Mouse (Mus musculus): ENCODE measurements at regions not wholly inside any gene's neighbourhood (a gene's known extent, or its start where the extent isn't known, plus 50 kb on each side); places are given as distances from the start of the nearest gene placed in this dataset.

DNA sequence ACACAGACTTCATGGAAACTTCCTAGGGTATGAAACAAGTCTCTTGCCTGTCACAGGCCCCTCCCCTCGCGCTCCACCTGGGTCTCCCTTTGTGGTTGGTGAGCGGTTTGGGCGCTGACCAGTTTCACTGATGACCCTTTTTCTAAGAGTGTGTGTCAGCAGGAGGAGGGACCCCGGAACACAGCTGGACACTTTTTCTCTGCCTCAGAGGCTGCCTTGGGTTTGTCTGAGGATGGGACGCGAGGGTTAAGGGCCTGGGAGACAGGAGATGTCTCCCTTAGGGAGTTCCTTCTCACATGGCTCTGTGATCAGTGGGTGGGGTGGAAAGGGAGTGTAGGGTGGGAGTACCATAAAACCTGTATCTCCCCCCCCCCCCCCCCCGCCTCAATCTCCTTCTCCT, 115.8 kb upstream of the Haao start:
- no peak for DNase-seq (ENCODE audit: low read depth)

DNA sequence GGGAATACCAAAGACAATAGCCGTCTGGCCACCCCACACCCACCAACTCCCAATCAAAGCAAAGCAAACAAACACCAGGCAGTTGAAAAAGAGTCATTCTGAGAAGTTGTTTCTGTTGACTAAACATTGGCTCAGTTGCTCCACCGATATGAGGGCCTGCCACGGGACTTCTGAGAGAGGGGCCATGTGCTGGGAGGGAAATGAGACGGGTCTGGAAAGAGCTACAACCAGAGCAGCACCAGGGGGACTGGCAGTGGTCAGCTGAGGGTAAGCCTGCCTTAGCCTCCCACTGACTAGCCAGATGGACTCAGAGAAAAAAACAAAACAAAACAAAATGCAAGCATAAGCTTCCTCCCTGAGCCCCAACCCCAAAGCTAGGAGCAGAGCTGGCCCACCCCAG, 115.1 kb upstream of the Haao start:
- DNase-seq (ENCODE audit: low read depth), result no peak

DNA sequence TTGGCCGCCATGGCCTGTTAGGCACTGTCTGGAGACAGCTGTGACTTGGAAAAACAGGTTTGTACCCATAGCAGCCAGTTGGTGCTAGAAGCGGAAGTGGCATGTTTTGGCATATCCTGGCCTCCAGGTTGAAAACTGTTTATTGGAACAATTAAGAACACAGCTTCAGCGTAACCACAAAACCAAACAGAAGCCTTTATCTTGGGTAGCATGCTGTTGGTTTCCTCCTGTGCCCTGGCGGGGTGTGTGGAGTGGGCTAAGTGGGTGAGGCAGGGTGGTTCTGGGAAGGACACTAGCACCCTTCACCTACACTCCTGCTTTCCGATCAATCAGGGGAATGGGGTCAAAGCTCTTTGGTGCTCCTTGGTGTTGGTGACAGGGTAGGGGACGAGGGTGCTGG, 114.4 kb upstream of the Haao start:
- peak; percentile 68 for DNase-seq (ENCODE audit: low read depth)

DNA sequence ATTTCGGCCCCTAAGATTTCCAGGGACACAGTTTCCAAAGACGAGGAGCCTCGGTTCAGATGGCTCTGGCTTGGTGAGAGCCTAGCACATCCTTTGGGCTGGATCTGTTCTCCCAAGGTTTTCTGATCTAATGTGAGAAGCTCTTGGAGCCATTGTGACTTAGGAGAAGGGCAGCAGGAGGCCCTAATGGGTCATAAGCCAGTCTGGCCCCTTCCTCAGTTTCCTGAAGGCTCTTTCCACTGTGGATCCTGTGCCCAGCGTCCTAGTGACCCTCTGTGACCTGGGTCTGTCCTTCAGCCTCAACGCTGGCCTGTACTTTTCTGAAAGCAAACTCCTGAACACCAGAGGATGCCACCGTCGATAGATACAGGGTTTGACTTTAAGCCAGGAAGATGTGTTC, 113.1 kb upstream of the Haao start:
- DNase-seq (ENCODE audit: low read depth), result no peak

GRCm38 (mm10) chr17:83960158-83960557, 112.4 kb upstream of the Haao start:
- DNase-seq (ENCODE audit: low read depth), result no peak

GRCm38 (mm10) chr17:83959159-83959848, 111.5 kb upstream of the Haao start:
- peak; percentile 56 for DNase-seq (ENCODE audit: low read depth)

DNA sequence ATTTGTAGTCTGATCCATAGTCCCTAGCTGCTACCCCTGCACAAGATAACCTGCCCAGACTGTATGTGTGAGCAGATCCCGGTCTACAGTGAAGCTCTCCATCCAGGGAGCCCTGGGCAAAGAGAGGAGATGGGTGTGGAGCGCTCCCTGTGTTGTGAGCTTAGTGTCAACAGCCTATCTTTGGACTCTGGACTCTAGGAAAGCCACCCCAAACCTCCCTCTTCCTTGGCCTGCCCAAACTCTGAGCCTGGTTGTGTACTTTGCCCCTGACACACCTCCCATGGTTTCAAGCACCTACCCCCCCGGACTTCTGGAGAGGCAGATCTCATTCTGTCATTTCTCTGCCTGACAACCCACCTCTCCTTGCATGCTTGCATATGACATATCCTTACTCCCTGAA, 110.9 kb upstream of the Haao start:
- no peak for DNase-seq (ENCODE audit: low read depth)

GRCm38 (mm10) chr17:83957661-83958540, 110.1 kb upstream of the Haao start:
- DNase-seq (ENCODE audit: low read depth), result no peak

GRCm38 (mm10) chr17:83956821-83957565, 109.2 kb upstream of the Haao start:
- DNase-seq (ENCODE audit: low read depth), result peak; percentile 66

- peak; percentile 46 for DNase-seq (ENCODE audit: low read depth)
Observed at GRCm38 (mm10) chr17:83955978-83956377, 108.2 kb upstream of the Haao start.

DNA sequence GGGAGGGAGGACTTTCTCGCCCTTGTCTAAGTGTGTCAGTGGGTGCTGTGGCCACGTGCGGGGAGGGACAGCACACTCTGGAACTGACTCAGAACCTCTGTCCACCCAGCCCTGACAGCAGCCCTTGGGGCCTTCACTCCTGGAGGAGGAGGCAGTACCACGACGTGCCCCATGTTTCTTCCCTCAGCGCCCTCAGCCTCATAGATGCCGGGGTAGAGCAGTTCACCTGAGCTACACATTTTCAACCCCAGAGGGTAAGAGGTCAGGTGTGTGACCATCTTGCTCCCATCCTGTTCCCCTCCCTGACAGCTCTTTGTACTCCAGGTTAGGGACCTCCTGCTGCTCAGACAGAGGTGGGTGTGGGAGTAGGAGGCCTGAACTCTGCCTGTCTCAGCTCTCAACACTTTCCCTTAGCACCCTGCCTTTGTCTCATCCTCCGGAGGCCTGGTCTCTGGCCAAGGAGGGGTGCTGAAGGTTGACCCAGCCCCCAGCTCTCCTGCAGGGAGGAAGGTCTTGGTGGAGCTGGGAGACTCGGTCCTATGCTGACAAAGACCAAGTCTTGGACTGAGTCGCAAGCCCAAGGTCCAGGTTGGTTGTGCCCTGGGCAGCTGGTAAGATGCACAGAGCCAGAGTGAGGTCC, 107.4 kb upstream of the Haao start:
- no peak for DNase-seq (ENCODE audit: low read depth)

DNA sequence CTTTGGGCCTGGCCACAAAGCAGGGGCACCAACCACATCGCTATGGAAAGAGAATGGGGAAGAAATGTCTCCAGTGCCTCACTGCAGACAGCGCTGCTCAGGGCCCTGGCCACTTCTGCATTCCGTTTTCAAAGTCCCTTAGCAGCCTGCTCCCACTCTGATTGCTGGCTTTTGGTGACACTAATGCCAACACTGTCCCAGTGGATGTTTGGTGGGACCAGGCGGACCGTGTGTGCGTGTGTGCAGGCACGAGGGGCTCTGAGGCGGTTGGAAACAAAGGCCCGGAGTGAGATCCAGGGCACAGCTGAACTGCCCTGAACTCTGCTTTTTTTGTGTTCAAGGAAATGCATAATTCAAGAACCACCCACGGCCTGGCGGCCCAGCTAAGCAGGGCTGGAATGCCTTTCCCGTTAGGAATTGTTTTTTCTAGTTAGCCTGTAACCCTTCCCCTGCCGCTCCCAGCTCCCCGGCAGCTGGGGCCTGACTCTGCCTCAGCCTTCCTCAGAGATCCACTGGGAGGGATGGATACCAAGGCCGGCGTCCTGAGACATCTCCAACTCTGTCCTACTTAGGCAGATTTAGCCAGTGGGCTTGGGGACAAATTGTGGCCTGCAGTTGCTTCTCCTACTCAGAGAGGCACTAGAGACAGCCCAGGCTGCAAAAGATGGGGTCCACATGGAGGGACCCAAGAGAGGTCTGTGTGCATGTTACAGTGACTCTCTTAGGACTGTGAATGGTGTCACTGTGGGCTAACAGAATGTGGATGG, 106.7 kb upstream of the Haao start:
- no peak for DNase-seq (ENCODE audit: low read depth)

- no peak for DNase-seq (ENCODE audit: low read depth)
Observed at GRCm38 (mm10) chr17:83953656-83954055, 105.9 kb upstream of the Haao start.

- no peak for DNase-seq (ENCODE audit: low read depth)
Observed at GRCm38 (mm10) chr17:83946718-83947117, 99.0 kb upstream of the Haao start.

DNA sequence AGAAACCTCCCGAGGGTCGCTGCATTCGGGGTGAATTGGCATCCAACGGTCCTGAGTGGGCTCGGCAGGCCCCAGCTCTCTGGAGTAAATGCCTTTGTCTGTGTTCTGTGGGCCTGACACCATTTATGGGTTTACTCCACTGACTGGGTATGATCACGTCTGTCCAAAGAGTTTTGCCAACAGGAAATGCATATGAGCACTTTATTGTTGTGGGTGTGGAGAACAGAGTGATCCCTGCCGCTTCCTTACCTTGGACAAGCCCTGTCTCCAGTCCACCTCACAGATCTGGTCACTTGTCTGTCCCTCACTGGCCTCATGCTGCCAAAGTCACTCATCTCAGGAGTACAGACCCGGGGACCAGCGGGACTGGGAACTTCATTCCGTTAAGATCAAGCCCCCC, 91.6 kb upstream of the Haao start:
- DNase-seq (ENCODE audit: low read depth), result no peak

DNA sequence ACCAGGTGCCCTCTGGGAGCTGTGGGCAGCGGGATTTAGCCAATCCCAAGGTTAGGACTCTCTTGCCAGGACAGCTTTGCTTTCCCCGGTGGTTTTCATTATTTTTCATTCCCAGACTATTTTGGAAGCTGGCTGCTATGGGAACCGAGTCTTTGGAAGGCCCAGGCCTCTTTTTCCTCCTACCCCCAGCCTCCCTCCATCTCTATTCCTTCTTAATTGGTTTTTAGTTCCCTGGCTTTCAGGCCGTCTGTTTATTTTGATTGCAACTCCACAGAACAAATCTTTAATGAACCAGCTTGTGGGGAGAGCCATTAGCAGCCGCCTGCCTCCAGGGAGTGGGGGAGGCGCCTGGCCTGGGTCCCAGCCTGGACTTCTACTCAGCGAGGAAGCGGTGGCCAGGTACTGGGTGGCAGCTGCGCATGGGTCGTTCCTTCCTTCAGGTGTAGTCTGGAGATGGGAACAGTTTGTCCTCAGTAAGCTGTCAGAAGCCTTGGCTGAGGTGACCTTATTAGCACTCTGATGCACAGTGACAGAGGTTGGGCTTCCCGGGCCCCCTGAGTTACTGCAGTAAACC, 91.0 kb upstream of the Haao start:
- DNase-seq (ENCODE audit: low read depth), result no peak

DNA sequence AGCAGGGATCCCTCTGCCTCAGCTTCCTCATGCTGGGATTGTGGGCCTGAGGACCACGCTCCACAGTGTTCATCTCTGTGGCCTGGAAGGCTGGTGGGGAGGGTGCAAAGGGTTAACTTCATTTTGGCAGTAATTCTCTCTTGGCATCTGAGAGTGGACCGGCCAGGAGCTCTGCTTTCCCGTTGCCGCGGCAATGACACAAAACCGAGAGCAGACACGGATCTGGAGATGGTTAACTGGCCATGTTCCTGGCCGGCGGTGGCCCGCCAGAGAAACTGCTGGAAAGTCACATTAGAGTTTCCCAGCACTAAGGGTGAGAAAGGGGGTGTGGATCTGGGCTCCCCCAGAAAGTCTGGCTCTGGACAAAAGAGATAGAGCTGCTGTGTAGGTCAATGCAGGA, 89.8 kb upstream of the Haao start:
- DNase-seq (ENCODE audit: low read depth), result no peak

- no peak for DNase-seq (ENCODE audit: low read depth)
Observed at GRCm38 (mm10) chr17:83936677-83937076, 88.9 kb upstream of the Haao start.

- DNase-seq (ENCODE audit: low read depth), result no peak
Observed at GRCm38 (mm10) chr17:83935969-83936368, 88.2 kb upstream of the Haao start.

DNA sequence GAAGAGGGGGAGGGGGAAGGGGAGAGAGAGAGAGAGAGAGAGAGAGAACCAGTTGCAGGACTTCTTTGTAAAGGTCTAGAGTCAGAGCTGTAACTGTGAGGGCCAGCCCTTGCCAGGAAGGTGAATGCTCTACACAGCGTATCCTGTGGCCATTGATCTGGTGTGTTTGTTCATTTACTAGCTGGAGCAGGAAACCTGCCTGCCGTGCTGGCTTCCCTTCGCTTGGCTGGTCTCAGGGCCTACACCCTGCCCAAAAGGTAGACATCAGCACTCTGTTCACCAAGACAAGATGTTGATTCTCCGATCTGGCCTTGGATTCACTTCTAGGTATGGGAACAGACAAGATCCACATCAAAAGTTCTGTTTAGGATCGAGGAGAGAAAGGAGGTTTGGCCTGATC, 87.5 kb upstream of the Haao start:
- no peak for DNase-seq (ENCODE audit: low read depth)

DNA sequence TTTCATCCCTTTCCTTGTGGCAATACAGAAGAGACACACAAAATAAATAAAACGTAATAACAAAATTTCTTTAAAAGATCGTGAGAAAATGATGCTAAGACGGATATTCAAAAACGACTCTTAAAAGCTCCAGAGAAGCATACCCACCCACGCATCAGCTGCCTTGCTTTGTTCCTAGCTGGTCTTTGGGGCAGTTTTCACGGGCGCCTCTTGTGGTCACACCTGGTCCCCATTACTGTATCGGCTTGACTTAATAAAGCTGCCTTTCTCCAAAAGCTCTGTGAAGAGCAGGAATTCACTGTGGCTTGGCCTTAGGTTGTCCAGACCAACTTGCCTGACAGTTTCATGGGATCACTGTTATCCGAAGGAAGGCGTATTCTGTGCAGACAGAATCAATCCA, 86.0 kb upstream of the Haao start:
- DNase-seq (ENCODE audit: low read depth), result no peak

Data from c-Kit-positive CD71-positive TER-119-negative erythroid progenitor cells, embryonic 14.5 days (primary cell).